Mouse (Mus musculus): Measurements from ENCODE around the gene Slc9a1. TPM values are rescaled to one million over a fixed set of nuclear protein-coding genes. Genes with fewer than 3 reads are reported as not detected.

Slc9a1 gene
- polyA plus RNA-seq, 1 experiment: not detected

DNA sequence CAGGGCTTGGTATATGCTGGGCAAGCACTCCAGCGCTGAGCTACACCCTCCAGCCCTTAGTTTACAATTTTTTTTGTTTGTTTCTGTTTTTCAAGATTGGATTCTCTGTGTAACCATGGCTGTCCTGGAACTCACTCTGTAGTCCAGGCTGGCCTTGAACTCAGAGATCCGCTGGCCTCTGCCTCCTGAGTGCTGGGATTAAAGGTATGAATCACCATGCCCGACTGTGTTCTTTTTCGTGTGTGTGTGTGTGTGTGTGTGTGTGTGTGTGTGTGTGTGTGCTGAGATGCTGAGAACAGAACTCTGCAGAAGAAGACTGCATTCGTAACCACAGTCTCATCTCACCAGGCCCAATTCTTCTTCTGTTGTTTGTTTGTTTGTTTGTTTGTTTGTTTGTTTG is 34.8 kb downstream of the Slc9a1 start:
- H3K27ac ChIP-seq (ENCODE audit: insufficient read depth, low read depth, low read length): no peak overlapping the region
- peaks cover 33% of the 10 kb centered on the region for H3K4me1 ChIP-seq (ENCODE audit: control insufficient read depth, insufficient read depth, low read length)
- H3K4me3 ChIP-seq (ENCODE audit: insufficient read depth, low read depth, low read length): no peak overlapping the region
- WGBS: 59% methylated on average over 5 of the region's 5 CpGs
- TF ChIP-seq CTCF (IDR thresholded peaks at IDR 0.05; ENCODE audit: insufficient read depth, low read depth, low read length): no peak
- no peak for TF ChIP-seq POLR2A (IDR thresholded peaks at IDR 0.05; ENCODE audit: insufficient read depth, low read depth, low read length)

DNA sequence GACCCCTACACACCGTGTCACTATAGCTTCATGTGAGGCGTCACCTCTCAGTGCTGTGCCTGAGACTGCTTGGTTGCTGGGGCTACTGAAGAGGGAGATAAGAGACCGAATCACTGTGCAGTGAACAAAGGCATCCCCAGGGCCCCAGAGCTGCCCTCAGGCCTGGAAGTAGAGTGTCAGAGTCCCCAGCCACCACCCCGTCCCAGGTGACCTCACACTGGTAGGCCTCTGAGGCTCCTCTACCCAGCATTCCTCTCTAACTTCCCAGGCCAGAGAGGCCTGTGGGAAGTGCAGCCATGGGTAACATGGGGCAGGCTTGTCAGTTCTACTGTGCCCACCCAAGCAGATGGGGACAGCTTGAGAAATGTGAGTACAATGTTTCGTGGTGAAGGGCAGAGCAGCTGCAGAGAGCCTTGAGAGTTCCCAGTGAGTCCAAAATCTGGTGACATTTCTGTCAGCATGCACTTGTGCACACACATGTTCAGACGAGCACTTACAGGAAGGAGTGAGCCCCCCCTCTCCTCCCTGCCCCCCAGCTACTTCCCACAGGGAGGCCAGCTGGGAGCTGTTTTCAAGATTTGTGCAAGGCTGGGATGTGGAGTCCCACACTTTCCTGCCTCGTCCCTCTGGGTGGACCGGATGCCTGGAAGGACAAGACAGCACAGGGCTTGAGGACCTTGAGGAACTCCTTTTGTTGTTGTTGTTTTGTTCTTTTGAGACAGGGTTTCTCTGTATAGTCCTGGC is 37.0 kb downstream of the Slc9a1 start:
- WGBS: 80% methylated on average over 8 of the region's 8 CpGs
- TF ChIP-seq POLR2A (IDR thresholded peaks at IDR 0.05; ENCODE audit: insufficient read depth, low read depth, low read length): no peak
- no peak for TF ChIP-seq CTCF (IDR thresholded peaks at IDR 0.05; ENCODE audit: insufficient read depth, low read depth, low read length)
- Histone ChIP-seq H3K4me1 (ENCODE audit: control insufficient read depth, insufficient read depth, low read length) (peaks cover 24% of the 10 kb centered on the region), H3K4me3 (ENCODE audit: insufficient read depth, low read depth, low read length) (no peak overlapping the region), H3K27ac (ENCODE audit: insufficient read depth, low read depth, low read length) (no peak overlapping the region)

DNA sequence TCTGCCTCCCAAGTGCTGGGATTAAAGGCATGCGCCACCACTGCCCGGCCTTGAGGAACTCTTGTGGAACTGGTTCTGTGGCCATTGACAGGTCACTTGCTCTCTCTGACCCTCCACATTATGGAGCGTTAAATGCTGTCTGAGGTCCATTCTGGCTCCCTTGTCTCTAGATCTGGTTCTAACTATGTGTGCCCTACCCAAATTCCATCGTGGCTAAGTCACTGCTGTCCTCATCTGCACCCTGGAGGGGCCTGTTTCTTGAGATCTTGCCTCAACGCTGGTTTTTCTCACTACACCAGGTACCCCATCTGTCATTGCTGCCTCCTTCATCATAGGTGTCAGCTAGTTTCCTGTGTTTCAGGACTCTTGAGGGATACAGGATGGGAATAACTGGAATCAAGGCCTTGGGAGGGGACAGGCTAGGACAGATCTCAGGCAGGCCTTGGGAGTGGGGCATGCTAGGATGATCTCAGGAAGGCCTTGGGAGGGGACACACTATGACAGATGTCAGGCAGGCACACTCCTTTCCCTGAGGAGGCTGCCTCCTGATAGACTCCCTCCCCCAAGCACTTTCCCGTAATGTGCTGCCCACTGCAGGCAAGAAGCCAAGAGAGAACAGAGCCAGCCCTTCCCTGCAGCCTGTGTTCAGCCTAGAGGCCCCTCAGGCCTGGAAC is 37.7 kb downstream of the Slc9a1 start:
- no peak for TF ChIP-seq CTCF (IDR thresholded peaks at IDR 0.05; ENCODE audit: insufficient read depth, low read depth, low read length)
- Histone ChIP-seq H3K4me3 (ENCODE audit: insufficient read depth, low read depth, low read length) (no peak overlapping the region), H3K27ac (ENCODE audit: insufficient read depth, low read depth, low read length) (no peak overlapping the region), H3K4me1 (ENCODE audit: control insufficient read depth, insufficient read depth, low read length) (peaks cover 24% of the 10 kb centered on the region)
- whole genome bisulfite sequencing: 73% methylated on average over 6 of the region's 6 CpGs

DNA sequence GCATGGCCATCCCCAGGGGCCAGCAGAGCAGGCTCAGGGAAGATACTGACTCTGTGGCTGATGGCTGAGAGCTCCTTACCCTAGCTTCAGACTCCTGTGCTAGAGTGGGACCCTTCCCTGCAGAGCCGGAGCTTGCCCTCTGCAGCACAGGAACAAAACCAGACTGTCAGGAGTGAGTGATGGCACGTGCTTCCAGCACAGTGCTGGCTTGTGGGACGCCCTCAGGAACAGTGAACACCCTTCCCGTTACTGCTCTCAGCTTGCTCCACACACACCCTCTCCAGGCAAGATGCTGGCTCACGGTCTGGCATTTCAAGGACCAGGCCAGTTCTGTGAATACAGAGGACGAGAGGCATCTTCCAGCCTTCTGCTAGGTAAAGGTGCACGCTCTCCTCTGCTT is 38.5 kb downstream of the Slc9a1 start:
- H3K27ac ChIP-seq (ENCODE audit: insufficient read depth, low read depth, low read length): no peak overlapping the region
- H3K4me3 ChIP-seq (ENCODE audit: insufficient read depth, low read depth, low read length): no peak overlapping the region
- TF ChIP-seq CTCF (IDR thresholded peaks at IDR 0.05; ENCODE audit: insufficient read depth, low read depth, low read length) (no peak), POLR2A (IDR thresholded peaks at IDR 0.05; ENCODE audit: insufficient read depth, low read depth, low read length) (no peak)
- H3K4me1 ChIP-seq (ENCODE audit: control insufficient read depth, insufficient read depth, low read length): peaks cover 24% of the 10 kb centered on the region
- 67% methylated on average over 7 of the region's 7 CpGs for WGBS

DNA sequence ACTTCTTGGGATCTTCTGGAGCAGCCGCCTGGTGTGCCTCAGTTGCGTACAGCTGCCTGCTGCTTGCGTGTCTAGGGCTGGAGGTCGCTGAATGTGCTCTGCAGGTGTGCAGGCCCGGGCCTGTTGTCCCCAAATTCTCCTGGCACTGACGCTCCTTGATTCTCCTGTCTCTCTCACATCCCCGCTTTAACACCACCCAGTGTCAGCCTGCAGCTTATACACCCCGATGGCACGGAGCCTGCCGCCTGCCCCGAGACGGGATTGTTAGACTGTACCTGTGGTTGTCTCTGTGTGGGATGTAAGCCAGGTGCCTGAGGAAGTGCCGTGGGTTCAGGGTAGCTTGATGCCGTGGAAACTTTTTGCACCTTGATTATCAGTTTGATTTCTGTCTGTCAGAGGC is 41.5 kb downstream of the Slc9a1 start:
- Histone ChIP-seq H3K4me3 (ENCODE audit: insufficient read depth, low read depth, low read length) (no peak overlapping the region), H3K4me1 (ENCODE audit: control insufficient read depth, insufficient read depth, low read length) (peaks cover 27% of the 10 kb centered on the region), H3K27ac (ENCODE audit: insufficient read depth, low read depth, low read length) (no peak overlapping the region)
- TF ChIP-seq CTCF (IDR thresholded peaks at IDR 0.05; ENCODE audit: insufficient read depth, low read depth, low read length) (no peak), POLR2A (IDR thresholded peaks at IDR 0.05; ENCODE audit: insufficient read depth, low read depth, low read length) (no peak)
- WGBS: 91% methylated on average over 14 of the region's 14 CpGs

DNA sequence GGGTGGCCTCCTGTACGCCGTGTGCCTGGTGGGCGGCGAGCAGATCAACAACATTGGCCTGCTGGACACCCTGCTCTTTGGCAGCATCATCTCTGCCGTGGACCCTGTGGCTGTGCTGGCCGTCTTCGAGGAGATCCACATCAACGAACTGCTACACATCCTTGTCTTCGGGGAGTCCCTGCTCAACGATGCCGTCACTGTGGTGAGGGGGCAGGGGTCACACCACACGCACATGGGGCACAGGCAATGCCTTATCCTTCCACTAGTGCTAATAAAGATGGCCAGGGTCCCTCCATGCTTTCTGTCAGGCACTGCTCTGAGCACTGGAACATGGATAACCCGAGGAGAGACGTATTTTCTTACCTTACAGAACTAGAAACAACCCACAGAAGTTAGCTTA is 42.6 kb downstream of the Slc9a1 start:
- H3K4me3 ChIP-seq (ENCODE audit: insufficient read depth, low read depth, low read length): no peak overlapping the region
- 92% methylated on average over 14 of the region's 14 CpGs for WGBS
- H3K27ac ChIP-seq (ENCODE audit: insufficient read depth, low read depth, low read length): no peak overlapping the region

DNA sequence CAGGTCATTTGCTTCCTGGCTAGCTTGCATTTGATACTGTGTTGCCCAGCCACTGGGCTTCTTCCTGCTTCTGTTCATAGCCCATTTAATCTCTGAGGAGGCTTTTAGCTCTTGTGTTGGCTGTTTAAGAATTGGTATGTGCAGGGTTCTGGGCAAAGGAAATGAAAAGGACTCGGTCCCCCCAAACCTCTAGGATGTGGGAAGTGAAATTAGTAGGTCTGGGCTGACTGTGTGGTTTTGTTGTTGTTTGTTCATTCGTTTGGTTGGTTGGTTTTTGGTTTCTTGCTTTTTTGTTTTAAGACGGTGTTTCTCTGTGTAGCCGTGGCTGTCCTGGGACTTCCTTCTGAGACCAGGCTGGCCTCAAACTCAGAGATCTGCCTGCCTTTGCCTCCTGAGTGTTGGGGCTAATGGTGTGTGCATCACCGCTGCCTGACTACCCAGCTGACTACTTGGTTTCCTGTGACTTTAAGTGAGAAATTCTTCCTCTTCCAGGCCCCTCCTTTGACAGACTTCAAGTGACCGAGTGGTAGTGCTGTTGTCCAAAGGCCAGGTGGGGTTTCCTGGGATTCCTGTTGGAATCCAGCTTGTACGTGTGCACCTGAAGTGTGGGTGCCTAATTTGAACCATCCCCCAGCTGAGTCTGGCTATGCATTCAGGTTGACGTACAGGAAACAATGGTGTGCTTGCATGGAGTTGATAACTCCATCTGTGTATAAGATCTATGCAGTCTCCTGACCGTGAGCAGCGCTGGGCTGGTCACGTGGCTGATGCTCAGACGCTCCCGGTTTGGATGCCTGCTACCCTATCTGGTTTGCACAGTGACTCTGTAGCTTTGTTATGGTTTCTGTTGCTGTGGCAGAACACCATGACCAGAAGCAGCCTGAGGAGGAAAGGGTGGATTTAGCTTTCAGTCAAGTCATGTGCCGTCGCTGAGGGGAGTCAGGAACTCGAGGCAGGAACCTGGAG is 43.4 kb downstream of the Slc9a1 start:
- H3K4me3 ChIP-seq (ENCODE audit: insufficient read depth, low read depth, low read length): no peak overlapping the region
- peaks cover 11% of the 10 kb centered on the region for H3K4me1 ChIP-seq (ENCODE audit: control insufficient read depth, insufficient read depth, low read length)
- H3K27ac ChIP-seq (ENCODE audit: insufficient read depth, low read depth, low read length): no peak overlapping the region
- no peak for TF ChIP-seq POLR2A (IDR thresholded peaks at IDR 0.05; ENCODE audit: insufficient read depth, low read depth, low read length)
- TF ChIP-seq CTCF (IDR thresholded peaks at IDR 0.05; ENCODE audit: insufficient read depth, low read depth, low read length): no peak
- 86% methylated on average over 16 of the region's 16 CpGs for WGBS

More for the DNA sequence above, 42.6 kb downstream of the Slc9a1 start:
- H3K4me1 ChIP-seq (ENCODE audit: control insufficient read depth, insufficient read depth, low read length): peaks cover 19% of the 10 kb centered on the region
- TF ChIP-seq POLR2A (IDR thresholded peaks at IDR 0.05; ENCODE audit: insufficient read depth, low read depth, low read length) (no peak), CTCF (IDR thresholded peaks at IDR 0.05; ENCODE audit: insufficient read depth, low read depth, low read length) (no peak)

DNA sequence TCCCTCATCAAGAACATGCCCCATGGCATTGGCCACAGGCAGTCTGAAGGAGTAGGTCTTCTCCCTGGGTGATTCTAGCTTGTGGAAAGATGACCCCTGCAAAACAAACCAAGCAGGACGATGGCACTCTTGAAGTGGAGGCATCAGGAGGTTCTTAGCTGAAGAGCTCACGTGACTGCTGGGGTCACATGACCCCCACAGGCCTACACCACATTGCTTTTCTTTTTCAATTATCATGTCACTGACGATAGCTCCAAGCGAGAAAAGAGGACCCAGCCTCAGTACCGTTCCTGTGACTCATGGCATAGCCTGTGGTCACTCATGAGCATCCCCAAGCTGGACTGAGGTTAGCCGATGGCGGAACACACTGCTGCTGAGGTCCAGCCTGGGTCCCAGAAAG is 44.1 kb downstream of the Slc9a1 start:
- no peak for TF ChIP-seq CTCF (IDR thresholded peaks at IDR 0.05; ENCODE audit: insufficient read depth, low read depth, low read length)
- no peak for TF ChIP-seq POLR2A (IDR thresholded peaks at IDR 0.05; ENCODE audit: insufficient read depth, low read depth, low read length)
- no peak overlapping the region for H3K27ac ChIP-seq (ENCODE audit: insufficient read depth, low read depth, low read length)
- 94% methylated on average over 7 of the region's 7 CpGs for WGBS
- H3K4me3 ChIP-seq (ENCODE audit: insufficient read depth, low read depth, low read length): no peak overlapping the region
- peaks cover 7% of the 10 kb centered on the region; the same call in 1 of the 2 replicates for H3K4me1 ChIP-seq (ENCODE audit: control insufficient read depth, insufficient read depth, low read length)
